Mouse (Mus musculus): ENCODE measurements around the gene Gm7356. TPM values are rescaled to one million over a fixed set of nuclear protein-coding genes. Genes with fewer than 3 reads are reported as not detected.
"Not testable (repeated sequence)": the region's sequence is repeated elsewhere in the genome, so short reads cannot be mapped to it uniquely, and the experiment has no call there.

Gm7356 gene
- total RNA-seq (2021) = not detected
- 0.08 TPM in 1 of 2 replicates, not detected in the other for polyA plus RNA-seq (2012; rRNA removed)
- long read RNA-seq = 0 reads

- DNase-seq; H3K4me1 ChIP-seq (ENCODE audit: control insufficient read depth, insufficient read depth, low read length); H3K4me3 ChIP-seq; H3K27ac ChIP-seq; H3K36me3 ChIP-seq (ENCODE audit: control insufficient read depth, insufficient read depth, low read length); intact Hi-C loops (cut with DNase I); H3K79me2 ChIP-seq (replicated peaks; ENCODE audit: control insufficient read depth, insufficient read depth, low read length); H3K9ac ChIP-seq (ENCODE audit: low read depth, low read length); H3K27me3 ChIP-seq (ENCODE audit: control insufficient read depth, insufficient read depth, low read length): not testable (repeated sequence)
- 63% methylated on average over 4 of the region's 4 CpGs for WGBS
Measured at GRCm38 (mm10) chr17:14003604-14004003, at the start of gene Gm7356. TSS of gene Gm7356 (minus strand) at chr17:14003704.

DNA sequence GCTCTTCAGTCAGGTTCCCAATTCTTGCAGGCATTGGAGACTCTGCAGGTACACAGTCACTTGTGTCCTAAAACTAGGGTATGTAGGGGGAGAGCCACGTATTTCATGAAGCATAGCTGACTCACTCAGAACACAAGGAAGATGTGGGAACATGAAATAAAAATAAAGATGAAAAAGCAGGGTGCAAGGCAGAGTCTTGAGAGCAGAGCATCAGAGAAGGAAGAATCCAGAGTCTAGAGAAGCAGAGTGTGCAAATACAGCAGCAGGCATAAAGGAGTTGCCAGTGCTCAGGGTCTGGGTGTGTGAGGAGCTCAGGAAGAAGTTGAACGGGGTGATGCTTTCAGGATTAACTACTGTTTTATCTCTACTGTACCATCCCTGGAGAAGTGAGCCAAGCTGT is 38.4 kb upstream of the Gm7356 start:
- WGBS = 50% methylated on average over 1 of the region's 2 CpGs
- H3K4me1 ChIP-seq (ENCODE audit: control insufficient read depth, insufficient read depth, low read length); intact Hi-C loops (cut with DNase I); H3K9ac ChIP-seq (ENCODE audit: low read depth, low read length); H3K27me3 ChIP-seq (ENCODE audit: control insufficient read depth, insufficient read depth, low read length); H3K79me2 ChIP-seq (replicated peaks; ENCODE audit: control insufficient read depth, insufficient read depth, low read length); H3K36me3 ChIP-seq (ENCODE audit: control insufficient read depth, insufficient read depth, low read length); DNase-seq; H3K4me3 ChIP-seq; H3K27ac ChIP-seq: not testable (repeated sequence)

- WGBS = 31% methylated on average over 1 of the region's 2 CpGs
- H3K36me3 ChIP-seq (ENCODE audit: control insufficient read depth, insufficient read depth, low read length); H3K27ac ChIP-seq; H3K4me3 ChIP-seq; H3K9ac ChIP-seq (ENCODE audit: low read depth, low read length); H3K79me2 ChIP-seq (replicated peaks; ENCODE audit: control insufficient read depth, insufficient read depth, low read length); DNase-seq; H3K27me3 ChIP-seq (ENCODE audit: control insufficient read depth, insufficient read depth, low read length); intact Hi-C loops (cut with DNase I); H3K4me1 ChIP-seq (ENCODE audit: control insufficient read depth, insufficient read depth, low read length): not testable (repeated sequence)
Measured at GRCm38 (mm10) chr17:14037012-14037411, 33.5 kb upstream of the Gm7356 start.

- H3K4me1 ChIP-seq (ENCODE audit: control insufficient read depth, insufficient read depth, low read length); H3K36me3 ChIP-seq (ENCODE audit: control insufficient read depth, insufficient read depth, low read length); H3K4me3 ChIP-seq; H3K79me2 ChIP-seq (replicated peaks; ENCODE audit: control insufficient read depth, insufficient read depth, low read length); H3K27ac ChIP-seq; H3K9ac ChIP-seq (ENCODE audit: low read depth, low read length); DNase-seq; H3K27me3 ChIP-seq (ENCODE audit: control insufficient read depth, insufficient read depth, low read length); intact Hi-C loops (cut with DNase I): not testable (repeated sequence)
- WGBS = 80% methylated on average over 1 of the region's 4 CpGs
Measured at GRCm38 (mm10) chr17:14036113-14036512, 32.6 kb upstream of the Gm7356 start.

GRCm38 (mm10) chr17:13993425-13993824 is 10.1 kb downstream of the Gm7356 start:
- intact Hi-C loops (cut with DNase I); H3K27ac ChIP-seq; H3K4me3 ChIP-seq; H3K27me3 ChIP-seq (ENCODE audit: control insufficient read depth, insufficient read depth, low read length); H3K79me2 ChIP-seq (replicated peaks; ENCODE audit: control insufficient read depth, insufficient read depth, low read length); H3K4me1 ChIP-seq (ENCODE audit: control insufficient read depth, insufficient read depth, low read length); H3K9ac ChIP-seq (ENCODE audit: low read depth, low read length); DNase-seq; H3K36me3 ChIP-seq (ENCODE audit: control insufficient read depth, insufficient read depth, low read length): not testable (repeated sequence)
- 25% methylated on average over 2 of the region's 2 CpGs for WGBS

DNA sequence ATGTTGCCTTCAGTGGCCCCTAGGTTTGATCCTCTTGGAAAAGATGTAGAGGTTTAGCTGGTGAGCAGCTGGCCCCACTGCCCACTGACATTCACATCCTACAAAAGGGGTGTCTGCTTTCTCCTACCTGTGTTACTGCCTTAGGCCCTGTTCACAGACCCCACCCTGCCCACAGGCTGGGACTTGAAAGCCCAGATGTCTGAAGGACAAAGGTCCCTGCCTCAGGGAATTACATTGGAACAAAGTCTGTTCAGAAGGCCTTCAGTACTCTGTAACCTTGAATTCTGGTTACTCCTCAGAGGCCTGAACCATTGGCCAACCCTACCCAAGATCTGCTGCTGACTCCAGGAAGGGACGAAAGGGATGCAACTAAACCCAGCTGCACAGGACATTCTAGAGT is 15.8 kb downstream of the Gm7356 start:
- H3K4me1 ChIP-seq (ENCODE audit: control insufficient read depth, insufficient read depth, low read length) = no peaks in the 10 kb centered on the region
- no peaks in the 10 kb centered on the region for H3K27me3 ChIP-seq (ENCODE audit: control insufficient read depth, insufficient read depth, low read length)
- no peaks in the 10 kb centered on the region for H3K79me2 ChIP-seq (replicated peaks; ENCODE audit: control insufficient read depth, insufficient read depth, low read length)
- TF ChIP-seq POLR2A (IDR thresholded peaks at IDR 0.05; ENCODE audit: insufficient read depth, low read depth, low read length) = no peak
- no peak for TF ChIP-seq CTCF (IDR thresholded peaks at IDR 0.05)
- no peak for TF ChIP-seq EP300 (IDR thresholded peaks at IDR 0.05; ENCODE audit: insufficient read depth, low read depth, low read length)
- no peaks in the 10 kb centered on the region for H3K36me3 ChIP-seq (ENCODE audit: control insufficient read depth, insufficient read depth, low read length)
- no peak for DNase-seq
- intact Hi-C loops (cut with DNase I) = no loop called here
- 81% methylated on average over 1 of the region's 1 CpGs for whole genome bisulfite sequencing
- no peak overlapping the region for H3K4me3 ChIP-seq
- no peak overlapping the region for H3K9ac ChIP-seq (ENCODE audit: low read depth, low read length)
- no peak overlapping the region for H3K27ac ChIP-seq

- H3K9ac ChIP-seq (ENCODE audit: low read depth, low read length); H3K36me3 ChIP-seq (ENCODE audit: control insufficient read depth, insufficient read depth, low read length); DNase-seq; intact Hi-C loops (cut with DNase I); H3K4me3 ChIP-seq; H3K79me2 ChIP-seq (replicated peaks; ENCODE audit: control insufficient read depth, insufficient read depth, low read length); H3K4me1 ChIP-seq (ENCODE audit: control insufficient read depth, insufficient read depth, low read length); H3K27me3 ChIP-seq (ENCODE audit: control insufficient read depth, insufficient read depth, low read length); H3K27ac ChIP-seq: not testable (repeated sequence)
- WGBS = 64% methylated on average over 5 of the region's 5 CpGs
Measured at GRCm38 (mm10) chr17:13970796-13971195, 32.7 kb downstream of the Gm7356 start.

DNA sequence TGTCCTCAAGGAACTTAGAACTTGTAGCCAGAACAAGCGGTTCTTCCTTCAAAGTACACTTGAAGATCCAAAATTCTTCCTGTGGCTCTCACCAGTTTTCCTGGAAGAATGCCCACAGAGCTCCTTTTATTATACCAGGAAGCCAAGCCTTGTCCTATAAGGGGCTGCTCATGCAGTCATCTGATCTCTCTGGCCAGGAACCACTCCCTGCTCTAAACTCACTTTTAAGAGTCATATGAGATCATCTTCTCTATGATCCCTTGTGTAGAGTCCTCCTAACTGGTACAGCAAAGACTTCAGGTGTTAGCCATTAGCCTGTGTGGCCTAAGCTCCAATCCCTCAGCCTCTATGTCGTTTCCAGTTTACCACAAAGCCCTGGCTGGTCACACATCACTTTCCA is 33.6 kb downstream of the Gm7356 start:
- DNase-seq; H3K79me2 ChIP-seq (replicated peaks; ENCODE audit: control insufficient read depth, insufficient read depth, low read length); H3K4me1 ChIP-seq (ENCODE audit: control insufficient read depth, insufficient read depth, low read length); H3K36me3 ChIP-seq (ENCODE audit: control insufficient read depth, insufficient read depth, low read length); intact Hi-C loops (cut with DNase I); H3K27me3 ChIP-seq (ENCODE audit: control insufficient read depth, insufficient read depth, low read length); H3K9ac ChIP-seq (ENCODE audit: low read depth, low read length); H3K4me3 ChIP-seq; H3K27ac ChIP-seq: not testable (repeated sequence)
- whole genome bisulfite sequencing = 65% methylated on average over 1 of the region's 2 CpGs

- DNase-seq; H3K27ac ChIP-seq; H3K79me2 ChIP-seq (replicated peaks; ENCODE audit: control insufficient read depth, insufficient read depth, low read length); H3K27me3 ChIP-seq (ENCODE audit: control insufficient read depth, insufficient read depth, low read length); H3K4me3 ChIP-seq; H3K36me3 ChIP-seq (ENCODE audit: control insufficient read depth, insufficient read depth, low read length); intact Hi-C loops (cut with DNase I); H3K9ac ChIP-seq (ENCODE audit: low read depth, low read length); H3K4me1 ChIP-seq (ENCODE audit: control insufficient read depth, insufficient read depth, low read length): not testable (repeated sequence)
- WGBS = 25% methylated on average over 1 of the region's 2 CpGs
Measured at GRCm38 (mm10) chr17:13965048-13965447, 38.5 kb downstream of the Gm7356 start.

GRCm38 (mm10) chr17:13962245-13962644 is 41.3 kb downstream of the Gm7356 start:
- H3K36me3 ChIP-seq (ENCODE audit: control insufficient read depth, insufficient read depth, low read length); DNase-seq; H3K27ac ChIP-seq; H3K4me1 ChIP-seq (ENCODE audit: control insufficient read depth, insufficient read depth, low read length); H3K79me2 ChIP-seq (replicated peaks; ENCODE audit: control insufficient read depth, insufficient read depth, low read length); H3K4me3 ChIP-seq; H3K9ac ChIP-seq (ENCODE audit: low read depth, low read length); H3K27me3 ChIP-seq (ENCODE audit: control insufficient read depth, insufficient read depth, low read length): not testable (repeated sequence)
- intact Hi-C loops (cut with DNase I) = loop anchor here (5.0 kb wide), 1 partner anchor 85 kb away; no protein-coding TSS in a partner anchor
- WGBS = 90% methylated on average over 3 of the region's 3 CpGs
